In the genomic region with DNA sequence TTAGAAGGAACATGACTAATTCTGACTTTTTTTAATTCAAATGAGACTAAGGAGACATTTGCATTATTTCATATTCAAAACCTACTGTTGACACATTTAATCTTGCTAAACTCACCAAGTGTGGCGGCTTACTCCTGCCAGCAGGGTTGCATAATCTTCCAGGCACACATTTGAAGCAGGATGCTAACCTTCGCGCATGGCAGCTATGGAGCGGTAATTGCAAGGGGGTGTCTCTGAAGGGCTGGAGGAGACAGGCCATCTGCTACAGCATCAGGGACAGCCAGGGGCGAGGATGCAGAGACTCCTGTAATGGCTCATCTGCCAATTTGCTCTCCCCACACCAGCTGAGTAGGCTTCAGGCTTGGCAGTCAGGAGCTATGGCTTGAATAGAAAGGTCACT, we compare ENCODE assay signal across 12 mouse cellular contexts.
DNase-seq lines count a peak whose midpoint lies in the region; ATAC-seq lines count a peak whose summit lies in the region.
"Had no signal": no experiment of that assay in that cellular context is flagged by ENCODE, and none has a peak within 500 bp of the region (broad histone marks: within the 10 kb centered on the region; RNA-seq: fewer than 3 reads in every experiment).

No protein-coding gene starts in this region.

- no peak overlapping the region for H3K9ac ChIP-seq in hindbrain, embryonic 14.5 days
- H3K9ac ChIP-seq in hindbrain, embryonic 13.5 days, result no peak overlapping the region
- H3K9ac ChIP-seq: embryonic facial prominence, embryonic 13.5 days; kidney, embryonic 15.5 days; lung, embryonic 15.5 days had no signal

- no peak overlapping the region for H3K4me2 ChIP-seq in hindbrain, embryonic 14.5 days (replicated peaks)
- no peak overlapping the region for H3K4me2 ChIP-seq in hindbrain, embryonic 13.5 days
- H3K4me2 ChIP-seq: embryonic facial prominence, embryonic 13.5 days; kidney, embryonic 15.5 days; lung, embryonic 15.5 days had no signal

- 64% methylated on average over 5 of the region's 5 CpGs for WGBS in hindbrain, embryonic 14.5 days
- WGBS in hindbrain, embryonic 13.5 days, result 71% methylated on average over 5 of the region's 5 CpGs

- no peaks in the 10 kb centered on the region for H3K27me3 ChIP-seq in hindbrain, embryonic 14.5 days (ENCODE audit: control insufficient read depth, insufficient read depth, low read length)
- no peaks in the 10 kb centered on the region for H3K27me3 ChIP-seq in hindbrain, embryonic 13.5 days
- H3K27me3 ChIP-seq: embryonic facial prominence, embryonic 13.5 days; kidney, embryonic 15.5 days; lung, embryonic 15.5 days had no signal

- H3K9me3 ChIP-seq in hindbrain, embryonic 14.5 days (ENCODE audit: control insufficient read depth, low read length), result no peaks in the 10 kb centered on the region
- 0 out of 2 replicates have a peak, but pooled peaks cover 2% of the 10 kb centered on the region for H3K9me3 ChIP-seq in hindbrain, embryonic 13.5 days
- H3K9me3 ChIP-seq: embryonic facial prominence, embryonic 13.5 days; kidney, embryonic 15.5 days; lung, embryonic 15.5 days had no signal

- DNase-seq in hindbrain, embryonic 14.5 days (ENCODE audit: low spot score), result peak; percentile 30
- DNase-seq in cerebellum, postnatal 14 days, result peak; percentile 64 to 68
- DNase-seq in layer of hippocampus, adult 9-11 months, result peak; percentile 90
- DNase-seq in right cerebral cortex, adult 2 months (ENCODE audit: low spot score in 2 of 2), result peak; percentile 71 to 78
- no peak for DNase-seq in gastrocnemius, adult 18-20 months (ENCODE audit: low spot score)
- DNase-seq in urinary bladder, adult 18-20 months (ENCODE audit: low spot score in 2 of 2), result no peak
- DNase-seq in ovary, postnatal 14 days (ENCODE audit: low spot score), result no peak
- DNase-seq: thymus, adult 18-20 months had no signal

- H3K4me3 ChIP-seq in hindbrain, embryonic 14.5 days (replicated peaks; ENCODE audit: low read length), result no peak overlapping the region
- no peak overlapping the region for H3K4me3 ChIP-seq in hindbrain, embryonic 13.5 days
- H3K4me3 ChIP-seq: embryonic facial prominence, embryonic 13.5 days; kidney, embryonic 15.5 days; lung, embryonic 15.5 days had no signal

- H3K27ac ChIP-seq in hindbrain, embryonic 14.5 days, result no peak overlapping the region
- H3K27ac ChIP-seq in hindbrain, embryonic 13.5 days, result no peak overlapping the region
- H3K27ac ChIP-seq: embryonic facial prominence, embryonic 13.5 days; kidney, embryonic 15.5 days; lung, embryonic 15.5 days had no signal

- ATAC-seq in hindbrain, embryonic 14.5 days (ENCODE audit: low FRiP score), result no peak
- ATAC-seq in hindbrain, embryonic 13.5 days (ENCODE audit: low FRiP score), result no peak

- H3K4me1 ChIP-seq in hindbrain, embryonic 14.5 days (replicated peaks; ENCODE audit: control insufficient read depth, insufficient read depth, low read length), result no peaks in the 10 kb centered on the region
- no peaks in the 10 kb centered on the region for H3K4me1 ChIP-seq in hindbrain, embryonic 13.5 days (replicated peaks)
- H3K4me1 ChIP-seq: embryonic facial prominence, embryonic 13.5 days; kidney, embryonic 15.5 days; lung, embryonic 15.5 days had no signal

- no peaks in the 10 kb centered on the region for H3K36me3 ChIP-seq in hindbrain, embryonic 14.5 days (replicated peaks; ENCODE audit: control insufficient read depth, insufficient read depth)
- H3K36me3 ChIP-seq in hindbrain, embryonic 13.5 days, result no peaks in the 10 kb centered on the region
- H3K36me3 ChIP-seq: embryonic facial prominence, embryonic 13.5 days; kidney, embryonic 15.5 days; lung, embryonic 15.5 days had no signal

Comparison
In these comparisons a context has a peak if more than half of its experiments do, and no peak if none do; other contexts are left out.
1. DNase-seq: peak in hindbrain, embryonic 14.5 days (single experiment), cerebellum, postnatal 14 days (2 of 2), layer of hippocampus, adult 9-11 months (single experiment) and right cerebral cortex, adult 2 months (2 of 2); none in gastrocnemius, adult 18-20 months (single experiment), urinary bladder, adult 18-20 months (0 of 2) and ovary, postnatal 14 days (single experiment).